8 mouse cellular contexts compared by ENCODE assay signal in genomic region chr13:67399183-67399903, GRCm38 (mm10). TPM values are rescaled to one million over a fixed set of nuclear protein-coding genes. Genes with fewer than 3 reads are reported as not detected.
DNase-seq lines count a peak whose midpoint lies in the region; ATAC-seq lines count a peak whose summit lies in the region.
"Not testable (repeated sequence)": the region's sequence is repeated elsewhere in the genome, so short reads cannot be mapped to it uniquely, and the experiment has no call there.

Zfp429 (minus strand) TSS chr13:67399819.

- H3K9me3 ChIP-seq in forebrain, embryonic 12.5 days; heart, embryonic 16.5 days (replicated peaks; ENCODE audit: control insufficient read depth, low read length); liver, embryonic 13.5 days (replicated peaks); stomach, embryonic 14.5 days (ENCODE audit: control insufficient read depth, low read depth, low read length): not testable (repeated sequence)

- peak within 1 kb of the TSS; percentile 53 for H3K4me3 ChIP-seq in forebrain, embryonic 12.5 days (replicated peaks)
- H3K4me3 ChIP-seq in heart, embryonic 16.5 days (ENCODE audit: low read length) = peak within 1 kb of the TSS; percentile 86
- H3K4me3 ChIP-seq in liver, embryonic 13.5 days (replicated peaks) = peak within 1 kb of the TSS; percentile 64
- H3K4me3 ChIP-seq in stomach, embryonic 14.5 days (ENCODE audit: low read depth, low read length) = peak within 1 kb of the TSS; percentile 59

- 8% methylated on average over 15 of the region's 16 CpGs for WGBS in forebrain, embryonic 12.5 days
- 3% methylated on average over 14 of the region's 16 CpGs for WGBS in heart, embryonic 16.5 days
- WGBS in liver, embryonic 13.5 days (ENCODE audit: insufficient replicate concordance) = 6% methylated on average over 16 of the region's 16 CpGs
- 4% methylated on average over 15 of the region's 16 CpGs for WGBS in stomach, embryonic 14.5 days

- H3K9ac ChIP-seq in forebrain, embryonic 12.5 days = peak within 1 kb of the TSS; percentile 52
- peak within 1 kb of the TSS; percentile 78 for H3K9ac ChIP-seq in heart, embryonic 16.5 days (ENCODE audit: low read length)
- peak within 1 kb of the TSS; percentile 70 for H3K9ac ChIP-seq in liver, embryonic 13.5 days
- not testable (repeated sequence) for H3K9ac ChIP-seq in stomach, embryonic 14.5 days (replicated peaks; ENCODE audit: low read depth, low read length)

- not testable (repeated sequence) for H3K4me1 ChIP-seq in forebrain, embryonic 12.5 days; heart, embryonic 16.5 days (ENCODE audit: control insufficient read depth, insufficient read depth, low read length); liver, embryonic 13.5 days (replicated peaks); stomach, embryonic 14.5 days (ENCODE audit: control insufficient read depth, insufficient read depth, low read length)

- H3K36me3 ChIP-seq in forebrain, embryonic 12.5 days (replicated peaks); heart, embryonic 16.5 days (ENCODE audit: control insufficient read depth, insufficient read depth); liver, embryonic 13.5 days; stomach, embryonic 14.5 days (ENCODE audit: control insufficient read depth, insufficient read depth, low read length): not testable (repeated sequence)

- not testable (repeated sequence) for H3K27me3 ChIP-seq in forebrain, embryonic 12.5 days; heart, embryonic 16.5 days (ENCODE audit: control insufficient read depth, insufficient read depth, low read length); liver, embryonic 13.5 days; stomach, embryonic 14.5 days (ENCODE audit: control insufficient read depth, insufficient read depth, low read length)

- peak; percentile 98 for ATAC-seq in CD4-positive, CD25-positive, alpha-beta regulatory T cell, adult 4 months
- ATAC-seq in forebrain, embryonic 12.5 days (ENCODE audit: low FRiP score) = peak; percentile 97
- ATAC-seq in heart, embryonic 16.5 days (replicated peaks; ENCODE audit: extremely low read depth, insufficient read depth, low FRiP score) = peak; percentile 95
- ATAC-seq in liver, embryonic 13.5 days (ENCODE audit: low read depth) = peak; percentile 91
- ATAC-seq in stomach, embryonic 14.5 days (ENCODE audit: insufficient number of reproducible peaks, insufficient read depth, low FRiP score, low read depth) = peak; percentile 96

- not testable (repeated sequence) for H3K27ac ChIP-seq in forebrain, embryonic 12.5 days; liver, embryonic 13.5 days; stomach, embryonic 14.5 days (ENCODE audit: low read length)
- H3K27ac ChIP-seq in heart, embryonic 16.5 days (ENCODE audit: low read length) = peak within 1 kb of the TSS; percentile 57; the same call in 1 of the 2 replicates

- DNase-seq in c-Kit-positive CD71-positive TER-119-positive erythroid progenitor cells, embryonic 14.5 days (ENCODE audit: low spot score) = peak; percentile 67
- peak; percentile 82 to 84 for DNase-seq in kidney, postnatal 25 days
- DNase-seq in liver, embryonic 13.5 days = not testable (repeated sequence)
- peak; percentile 76 to 77 for DNase-seq in natural killer cell, adult 2 months (ENCODE audit: low spot score in 2 of 2)

- H3K4me2 ChIP-seq in forebrain, embryonic 12.5 days = peak within 1 kb of the TSS; percentile 60
- peak within 1 kb of the TSS; percentile 62 for H3K4me2 ChIP-seq in heart, embryonic 16.5 days (ENCODE audit: low read depth, low read length)
- peak within 1 kb of the TSS; percentile 69 for H3K4me2 ChIP-seq in liver, embryonic 13.5 days
- peak within 1 kb of the TSS; percentile 36 for H3K4me2 ChIP-seq in stomach, embryonic 14.5 days (replicated peaks; ENCODE audit: low read depth, low read length)

RNA-seq across cellular contexts. Expression of gene Zfp429, which starts in this region (rescaled TPM):
- 10 to 100 TPM; 21.8 to 24.6 TPM for polyA plus RNA-seq in CD4-positive, CD25-positive, alpha-beta regulatory T cell, adult 4 months (2017; shearing (Covaris generic))
- 3.3 and 4.1 TPM in 2 replicates for polyA plus RNA-seq in forebrain, embryonic 12.5 days (2016; fragmentation: Nextera tagmentation; extraction: Ambion mirVana)
- polyA plus RNA-seq in heart, embryonic 16.5 days (2015; fragmentation: Nextera tagmentation; extraction: Ambion mirVana) = 4.7 and 5.8 TPM in 2 replicates
- 1.7 and 1.9 TPM in 2 replicates for polyA plus RNA-seq in liver, embryonic 13.5 days (2015; fragmentation: Nextera tagmentation; extraction: Ambion mirVana)
- polyA plus RNA-seq in stomach, embryonic 14.5 days (2014; fragmentation: Nextera tagmentation; extraction: Ambion mirVana) = 6.0 and 7.3 TPM in 2 replicates
